Mouse (Mus musculus) forebrain, embryonic 11.5 days (tissue): Measurements from ENCODE around the gene Nxf3. TPM values are rescaled to one million over a fixed set of nuclear protein-coding genes. Genes with fewer than 3 reads are reported as not detected.

Experiments
- ATAC-seq: fragments of 200-750 bp; cut with Nextera tagmentation; replicated peaks from 2 replicates; pipeline ENCODE4 v1.8.0; 2017; ENCODE audit warnings: moderate TSS enrichment; ENCODE audit not compliant: low FRiP score
- DNase-seq: peaks from one replicate; pipeline ENCODE4 v3.0.0-alpha.2; 2017; ENCODE audit warnings: low spot score
- H3K27ac ChIP-seq: fragments of 300-500 bp; sonication (generic); 2 replicates; pipeline ENCODE4 v1.5.1; 2014; ENCODE audit warnings: low read depth, low read length
- H3K27me3 ChIP-seq: fragments of 300-500 bp; sonication (generic); 2 replicates; pipeline ENCODE4 v1.6.1; 2014; ENCODE audit warnings: mild to moderate bottlenecking, low read length, mixed read lengths; ENCODE audit not compliant: control insufficient read depth, insufficient read depth
- H3K36me3 ChIP-seq: fragments of 300-500 bp; sonication (generic); 2 replicates; pipeline ENCODE4 v1.6.1; 2014; ENCODE audit warnings: mild to moderate bottlenecking, low read length, moderate library complexity, mixed read lengths; ENCODE audit not compliant: control insufficient read depth, insufficient read depth
- H3K4me1 ChIP-seq: fragments of 300-500 bp; sonication (generic); replicated peaks from 2 replicates; pipeline ENCODE4 v1.6.1; 2014; ENCODE audit warnings: low read length, mixed read lengths; ENCODE audit not compliant: control insufficient read depth, insufficient read depth
- H3K4me2 ChIP-seq: fragments of 300-500 bp; sonication (generic); 2 replicates; pipeline ENCODE4 v1.6.1; 2014; ENCODE audit warnings: low read depth, mild to moderate bottlenecking, low read length, moderate library complexity, mixed read lengths; ENCODE audit not compliant: severe bottlenecking
- H3K4me3 ChIP-seq: fragments of 300-500 bp; sonication (generic); 2 replicates; pipeline ENCODE4 v1.5.1; 2014; ENCODE audit warnings: low read depth, low read length
- H3K9ac ChIP-seq: fragments of 300-500 bp; sonication (generic); 2 replicates; pipeline ENCODE4 v1.6.1; 2014; ENCODE audit warnings: low read length
- H3K9me3 ChIP-seq: fragments of 300-500 bp; sonication (generic); 2 replicates; pipeline ENCODE4 v1.6.1; 2016; ENCODE audit warnings: low read length, mixed read lengths; ENCODE audit not compliant: control insufficient read depth
- WGBS: fragments of 180-500 bp; shearing (Covaris S2); extraction: QIAGEN DNeasy Blood & Tissue Kit; methylation state at CpG from one replicate; pipeline ENCODE4 v1.1.7; 2014; 5-methylcytosine and 5-hydroxymethylcytosine counted together
- polyA plus RNA-seq: library from polyadenylated mRNA; unstranded; fragments of >200 nt; fragmentation: Nextera tagmentation; extraction: Ambion mirVana; gene quantifications from 2 replicates; pipeline ENCODE4 v1.2.1, GENCODE M21; 2014

Nxf3 gene
- polyA plus RNA-seq, result not detected in 2 replicates

DNA sequence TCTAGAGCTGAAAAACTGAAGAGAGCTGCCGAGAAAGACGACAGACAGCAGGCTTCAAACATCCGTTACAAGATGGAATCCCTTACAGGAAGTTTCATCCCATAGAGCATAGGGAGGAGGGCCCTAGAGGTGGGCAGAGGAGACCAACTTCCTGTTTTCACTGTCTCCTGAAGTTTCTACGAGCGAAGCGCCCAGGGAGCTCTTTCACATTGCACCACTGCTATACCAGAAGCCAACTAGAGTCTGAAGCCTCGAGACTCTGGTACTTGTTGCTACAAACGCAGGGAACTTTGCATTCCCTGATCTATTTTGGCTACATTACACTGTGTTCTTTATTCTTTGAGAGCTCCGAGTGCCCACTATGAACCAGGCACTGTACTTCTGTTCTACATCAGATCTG is at the start of gene Nxf3:
Gene Nxf3 (minus strand): TSS at position 101 of the 400 bp plus-strand sequence.
- no peaks in the 10 kb centered on the region for H3K36me3 ChIP-seq
- peaks cover 2% of the 10 kb centered on the region; the same call in 1 of the 2 replicates for H3K27me3 ChIP-seq
- H3K4me1 ChIP-seq, result no peaks in the 10 kb centered on the region
- no peaks in the 10 kb centered on the region for H3K9me3 ChIP-seq
- no peak within 1 kb of the TSS for H3K9ac ChIP-seq
- H3K4me2 ChIP-seq, result no peak within 1 kb of the TSS
- 87% methylated on average over 9 of the region's 9 CpGs for WGBS
- H3K4me3 ChIP-seq, result no peak within 1 kb of the TSS
- DNase-seq (no peak), ATAC-seq (no peak)
- H3K27ac ChIP-seq, result no peak within 1 kb of the TSS

DNA sequence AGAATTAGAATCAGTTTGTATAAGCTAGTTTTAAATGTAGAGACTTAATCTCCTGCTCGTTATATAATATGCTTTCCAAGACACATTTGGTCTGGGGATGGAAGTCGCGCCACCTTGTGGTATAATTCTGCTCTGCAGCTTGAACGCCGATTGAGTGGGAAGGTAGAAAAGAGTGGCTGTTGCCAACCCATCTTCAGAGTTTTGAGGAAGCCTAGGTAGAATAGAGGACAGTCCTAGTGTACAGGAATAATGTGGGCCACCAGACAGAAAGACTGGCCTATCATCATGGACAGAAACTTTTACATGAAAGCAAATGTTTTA is 42.6 kb upstream of the Nxf3 start:
- H3K4me3 ChIP-seq, result no peak overlapping the region
- no peak overlapping the region for H3K9ac ChIP-seq
- H3K36me3 ChIP-seq, result no peaks in the 10 kb centered on the region
- no peak overlapping the region for H3K4me2 ChIP-seq
- no peaks in the 10 kb centered on the region for H3K9me3 ChIP-seq
- WGBS, result 20% methylated on average over 5 of the region's 5 CpGs
- H3K27me3 ChIP-seq, result no peaks in the 10 kb centered on the region
- no peaks in the 10 kb centered on the region for H3K4me1 ChIP-seq
- no peak overlapping the region for H3K27ac ChIP-seq
- ATAC-seq (no peak), DNase-seq (peak; percentile 75)

- WGBS, result 61% methylated on average over 8 of the region's 8 CpGs
Observed at GRCm38 (mm10) chrX:136127038-136127743, 42.1 kb upstream of the Nxf3 start.

GRCm38 (mm10) chrX:136115419-136115961 is 30.4 kb upstream of the Nxf3 start:
- H3K27me3 ChIP-seq, result no peaks in the 10 kb centered on the region; the same call in 1 of the 2 replicates
- peak; percentile 99 for ATAC-seq
- 0 out of 2 replicates have a peak overlapping the region, but pooled peaks have one; percentile 41 for H3K27ac ChIP-seq
- peak overlapping the region; percentile 27 for H3K9ac ChIP-seq
- 24% methylated on average over 23 of the region's 23 CpGs for WGBS
- DNase-seq, result peak; percentile 81
- no peaks in the 10 kb centered on the region for H3K4me1 ChIP-seq
- no peaks in the 10 kb centered on the region for H3K36me3 ChIP-seq
- H3K9me3 ChIP-seq, result no peaks in the 10 kb centered on the region
- peak overlapping the region; percentile 32 for H3K4me3 ChIP-seq
- peak overlapping the region; percentile 48 for H3K4me2 ChIP-seq

More at GRCm38 (mm10) chrX:136127038-136127743, 42.1 kb upstream of the Nxf3 start:
- Histone ChIP-seq H3K9me3 (no peaks in the 10 kb centered on the region), H3K27ac (no peak overlapping the region), H3K36me3 (no peaks in the 10 kb centered on the region), H3K4me3 (no peak overlapping the region), H3K4me2 (no peak overlapping the region), H3K27me3 (no peaks in the 10 kb centered on the region), H3K9ac (no peak overlapping the region), H3K4me1 (no peaks in the 10 kb centered on the region)
- no peak for ATAC-seq
- DNase-seq, result no peak

DNA sequence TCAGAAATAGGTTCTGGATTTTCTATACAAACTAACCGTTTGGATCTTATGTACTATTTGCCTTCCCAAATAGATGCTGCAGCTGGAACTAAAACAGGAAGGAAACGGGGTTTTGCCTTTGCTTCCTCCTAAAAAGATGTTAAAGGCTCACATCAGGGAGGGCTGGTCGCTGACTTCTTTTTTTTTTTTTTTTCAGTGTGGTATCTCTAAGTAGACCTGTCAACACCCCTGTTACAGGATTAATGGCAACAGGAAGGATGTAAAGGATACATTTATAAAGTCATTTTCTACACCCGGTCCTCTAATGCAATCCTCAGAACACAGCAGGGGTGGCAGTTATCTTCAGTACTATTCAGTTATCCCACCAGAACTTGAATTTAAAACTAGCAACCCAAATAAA is 30.0 kb upstream of the Nxf3 start:
- 37% methylated on average over 4 of the region's 4 CpGs for WGBS
- Histone ChIP-seq H3K4me3 (no peak overlapping the region), H3K9me3 (no peaks in the 10 kb centered on the region), H3K27me3 (no peaks in the 10 kb centered on the region; the same call in 1 of the 2 replicates), H3K27ac (no peak overlapping the region), H3K4me1 (no peaks in the 10 kb centered on the region), H3K36me3 (no peaks in the 10 kb centered on the region), H3K9ac (no peak overlapping the region), H3K4me2 (peak overlapping the region; percentile 48; the same call in 1 of the 2 replicates)
- DNase-seq, result no peak
- ATAC-seq, result 0 out of 2 replicates have a peak, but pooled peaks have one; percentile 4

DNA sequence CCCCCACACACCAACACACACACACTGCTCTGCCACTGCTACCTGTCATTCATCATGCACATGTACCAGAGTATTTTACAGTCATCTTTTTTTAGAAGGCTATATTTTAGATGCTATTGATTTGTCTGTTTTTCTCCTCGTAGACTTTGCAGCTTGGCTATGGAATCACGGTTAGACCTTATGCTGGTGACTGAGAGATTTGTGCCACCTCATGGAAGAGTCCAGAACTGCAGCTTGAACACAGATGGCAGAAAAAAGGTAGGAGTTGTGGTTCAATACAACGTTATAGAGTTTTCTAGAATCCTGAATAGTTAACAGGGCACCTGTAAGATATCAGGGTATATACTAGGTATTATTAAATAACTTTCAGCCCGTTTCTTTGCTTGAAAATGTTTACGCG is 22.9 kb upstream of the Nxf3 start:
- Histone ChIP-seq H3K27ac (no peak overlapping the region), H3K9ac (no peak overlapping the region), H3K4me3 (no peak overlapping the region), H3K9me3 (no peaks in the 10 kb centered on the region), H3K4me1 (no peaks in the 10 kb centered on the region), H3K4me2 (no peak overlapping the region), H3K27me3 (no peaks in the 10 kb centered on the region), H3K36me3 (no peaks in the 10 kb centered on the region)
- 47% methylated on average over 6 of the region's 6 CpGs for WGBS
- DNase-seq (peak; percentile 54), ATAC-seq (no peak)

DNA sequence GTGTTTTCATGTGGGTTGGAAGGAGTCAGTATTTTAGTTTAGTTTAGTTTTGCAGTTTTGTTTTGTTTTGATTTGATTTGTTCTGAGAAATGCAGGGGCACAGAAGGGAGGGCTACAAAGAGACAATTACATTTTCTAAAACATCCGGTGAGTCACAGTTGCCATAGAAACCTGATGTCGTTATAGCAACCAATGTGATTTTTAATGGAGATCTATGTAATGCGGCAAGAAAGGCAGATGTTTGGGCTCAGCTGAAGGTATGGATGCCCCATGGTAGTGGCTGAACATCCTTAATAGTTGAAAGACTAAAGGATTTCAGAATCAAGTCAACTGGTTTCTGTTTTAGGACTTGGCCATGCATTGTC is 19.7 kb upstream of the Nxf3 start:
- Histone ChIP-seq H3K9ac (no peak overlapping the region), H3K4me2 (no peak overlapping the region), H3K9me3 (no peaks in the 10 kb centered on the region), H3K36me3 (no peaks in the 10 kb centered on the region), H3K27me3 (no peaks in the 10 kb centered on the region), H3K27ac (no peak overlapping the region), H3K4me3 (no peak overlapping the region), H3K4me1 (no peaks in the 10 kb centered on the region)
- DNase-seq, result no peak
- 51% methylated on average over 3 of the region's 3 CpGs for WGBS
- ATAC-seq, result no peak

- ATAC-seq (0 out of 2 replicates have a peak, but pooled peaks have one; percentile 53), DNase-seq (no peak)
- H3K4me1 ChIP-seq, result no peaks in the 10 kb centered on the region
- no peak overlapping the region for H3K4me3 ChIP-seq
- H3K36me3 ChIP-seq, result no peaks in the 10 kb centered on the region
- no peak overlapping the region for H3K4me2 ChIP-seq
- no peak overlapping the region for H3K9ac ChIP-seq
- H3K27me3 ChIP-seq, result no peaks in the 10 kb centered on the region
- no peaks in the 10 kb centered on the region for H3K9me3 ChIP-seq
- WGBS, result 55% methylated on average over 4 of the region's 4 CpGs
- H3K27ac ChIP-seq, result no peak overlapping the region
Observed at GRCm38 (mm10) chrX:136104046-136104723, 19.1 kb upstream of the Nxf3 start.
